Mouse (Mus musculus): Measurements from ENCODE around the gene Stambp. TPM values are rescaled to one million over a fixed set of nuclear protein-coding genes. Genes with fewer than 3 reads are reported as not detected.

Gene Stambp
- total RNA-seq, 2 experiments from 2014 or later = 38.7 to 39.0 TPM

DNA sequence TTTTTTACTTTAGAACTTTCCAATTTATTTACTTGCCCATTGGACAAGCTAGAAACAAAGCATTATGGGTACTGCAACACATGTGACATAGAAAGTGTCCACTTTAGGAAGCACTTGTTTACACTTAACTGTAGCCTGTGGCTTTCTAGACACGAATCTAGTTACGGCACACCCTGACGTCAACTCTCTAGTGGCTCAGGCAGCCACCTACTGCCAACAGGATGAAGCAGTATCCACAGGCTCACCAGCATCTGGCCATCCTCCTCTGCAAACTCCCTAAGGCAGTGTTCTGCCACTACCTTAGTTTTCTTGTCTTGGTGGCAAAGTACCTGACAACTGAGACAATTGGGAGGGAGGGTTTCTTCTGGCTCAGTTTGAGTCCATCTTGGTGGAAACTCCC, 69.2 kb downstream of the Stambp start:
- DNase-seq (ENCODE audit: low spot score in 2 of 2) = no peak

DNA sequence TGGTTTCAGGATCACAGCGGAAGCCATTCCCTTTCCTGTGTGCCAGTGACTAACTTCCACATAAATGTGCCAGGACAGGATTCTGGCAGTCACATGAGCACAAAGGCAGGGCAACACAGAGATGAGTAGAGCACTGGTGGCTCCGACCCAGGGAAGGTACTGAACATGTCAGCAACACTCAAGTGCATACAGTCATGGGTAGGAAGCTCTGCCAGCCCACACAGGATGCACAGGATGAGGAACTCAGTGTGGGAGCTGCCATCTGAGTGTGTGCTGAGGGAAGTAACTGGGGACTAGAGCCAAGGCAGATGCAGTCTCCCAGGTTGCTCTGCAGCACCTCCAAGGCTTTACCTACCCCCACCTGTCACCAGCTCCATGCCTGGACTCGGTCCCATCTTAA, 69.9 kb downstream of the Stambp start:
- DNase-seq (ENCODE audit: low spot score in 2 of 2) = no peak

DNA sequence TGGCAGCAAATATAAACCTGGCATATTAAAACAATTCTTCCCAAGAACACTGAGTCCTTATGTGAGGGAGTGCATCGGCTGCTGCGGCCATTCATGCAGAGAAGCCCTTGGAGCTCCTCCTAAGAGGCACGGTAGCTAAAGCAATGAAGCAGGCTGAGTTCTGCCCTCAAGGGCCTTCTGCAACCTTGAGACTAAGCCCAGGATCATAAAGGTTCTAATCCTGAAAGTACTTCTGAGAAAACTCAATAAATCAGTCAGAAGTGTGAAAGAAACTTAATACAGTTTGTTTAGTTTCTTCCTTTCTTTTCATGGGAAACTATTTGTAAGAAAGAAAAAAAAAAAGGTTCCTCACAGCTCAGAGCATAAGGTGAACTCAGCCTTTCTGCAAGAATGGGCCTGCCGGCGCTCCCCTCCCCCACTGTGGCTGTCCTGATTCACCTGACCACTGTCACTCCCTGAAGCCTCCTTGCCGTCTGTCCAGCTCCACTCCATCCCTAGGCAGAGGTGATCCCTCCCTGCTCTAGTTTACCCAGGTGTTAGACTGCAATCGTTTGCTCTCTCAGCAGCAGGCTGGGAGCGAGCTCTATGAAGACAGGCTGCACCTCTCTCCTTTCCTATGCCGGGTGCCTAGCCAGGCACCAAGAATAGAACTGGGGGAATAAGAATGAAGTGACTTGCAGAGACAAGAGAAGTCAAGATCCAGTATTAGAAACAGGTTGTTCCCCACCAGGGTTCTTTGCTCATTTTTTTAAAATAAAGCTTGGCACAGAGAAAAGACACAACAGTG, 70.8 kb downstream of the Stambp start:
- DNase-seq (ENCODE audit: low spot score in 2 of 2) = no peak

DNA sequence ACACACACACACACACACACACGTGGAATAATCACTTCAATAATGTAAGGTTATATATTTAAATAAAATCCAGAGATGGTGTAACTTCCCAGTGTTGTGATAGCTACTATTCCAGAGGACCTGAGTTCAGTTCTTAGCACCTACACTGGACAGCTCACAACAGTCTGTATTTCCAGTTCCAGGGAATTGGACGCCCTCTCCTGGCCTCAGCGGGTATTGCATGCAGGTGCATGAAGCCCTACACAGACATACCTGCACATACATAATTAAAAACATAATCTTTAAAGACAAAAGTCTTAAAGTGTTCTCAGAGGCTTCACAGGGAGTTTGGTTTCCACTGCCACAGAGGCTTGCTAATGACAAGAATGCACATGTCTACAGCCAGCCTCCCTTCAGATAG, 72.1 kb downstream of the Stambp start:
- DNase-seq (ENCODE audit: low spot score in 2 of 2) = no peak

DNA sequence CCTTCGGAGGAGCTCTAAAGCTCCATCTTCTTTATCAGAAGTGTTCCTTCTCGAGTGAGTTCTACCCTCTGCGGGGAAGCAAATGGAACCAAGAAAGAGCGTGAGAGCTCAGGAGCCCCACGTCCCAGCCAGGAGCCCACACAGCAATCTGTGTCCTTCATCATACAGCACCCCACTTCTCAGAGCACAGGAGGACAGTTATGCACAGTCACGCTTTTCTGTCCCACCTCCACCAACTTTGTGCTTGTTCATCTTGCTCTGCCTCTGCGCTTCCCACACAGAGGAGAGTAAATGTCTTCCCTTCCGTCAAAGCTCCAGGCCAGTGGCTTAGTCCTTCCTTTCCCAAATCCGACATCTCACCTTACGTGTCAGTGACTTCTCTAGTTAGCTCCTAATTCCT, 73.5 kb downstream of the Stambp start:
- no peak for DNase-seq (ENCODE audit: low spot score in 2 of 2)

DNA sequence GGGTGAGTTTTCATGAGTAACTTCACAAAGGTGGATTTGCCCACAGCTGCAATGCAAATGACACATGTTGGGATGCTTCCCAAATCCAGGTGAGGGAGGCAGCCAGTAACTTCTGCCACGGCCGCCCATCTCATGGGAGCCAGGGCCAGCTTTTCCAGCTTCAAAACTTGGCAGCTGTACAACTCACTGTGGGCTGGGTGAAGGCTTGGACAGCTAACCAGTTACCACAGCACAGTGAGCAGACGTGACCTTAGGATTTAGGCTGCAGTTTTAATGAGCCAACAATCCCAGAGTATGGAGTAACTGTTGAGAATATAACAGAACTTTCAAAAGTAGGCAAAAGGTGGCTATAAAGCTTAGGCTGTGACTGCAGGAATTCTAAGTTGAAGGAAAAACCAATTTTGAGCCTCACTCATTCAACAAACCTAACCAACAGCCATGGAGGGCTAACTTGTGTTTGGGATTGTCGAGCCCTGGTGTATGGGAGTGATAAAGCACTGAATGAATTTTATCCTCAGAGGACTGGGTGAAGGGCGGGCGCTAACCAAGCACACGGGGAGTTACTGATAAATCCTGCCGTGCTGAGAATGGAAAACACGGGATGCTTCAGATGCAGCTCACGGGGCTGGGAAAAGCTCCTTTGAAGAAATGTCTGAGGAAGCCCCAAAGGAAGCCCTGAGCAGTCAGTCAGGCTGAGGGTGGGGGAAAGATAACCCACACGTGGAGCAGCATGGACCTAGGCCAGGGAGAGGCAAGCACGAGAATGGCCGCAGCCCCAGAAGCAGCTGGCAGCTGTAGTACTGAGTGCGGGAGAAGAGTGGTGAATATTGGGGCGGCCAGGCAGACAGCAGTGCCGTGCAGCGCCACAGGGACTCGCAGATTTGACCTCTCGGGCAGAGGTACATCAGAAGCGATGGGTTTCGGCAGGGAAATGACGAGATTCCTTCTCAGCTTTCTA, 75.5 kb downstream of the Stambp start:
- no peak for DNase-seq (ENCODE audit: low spot score in 2 of 2)

DNA sequence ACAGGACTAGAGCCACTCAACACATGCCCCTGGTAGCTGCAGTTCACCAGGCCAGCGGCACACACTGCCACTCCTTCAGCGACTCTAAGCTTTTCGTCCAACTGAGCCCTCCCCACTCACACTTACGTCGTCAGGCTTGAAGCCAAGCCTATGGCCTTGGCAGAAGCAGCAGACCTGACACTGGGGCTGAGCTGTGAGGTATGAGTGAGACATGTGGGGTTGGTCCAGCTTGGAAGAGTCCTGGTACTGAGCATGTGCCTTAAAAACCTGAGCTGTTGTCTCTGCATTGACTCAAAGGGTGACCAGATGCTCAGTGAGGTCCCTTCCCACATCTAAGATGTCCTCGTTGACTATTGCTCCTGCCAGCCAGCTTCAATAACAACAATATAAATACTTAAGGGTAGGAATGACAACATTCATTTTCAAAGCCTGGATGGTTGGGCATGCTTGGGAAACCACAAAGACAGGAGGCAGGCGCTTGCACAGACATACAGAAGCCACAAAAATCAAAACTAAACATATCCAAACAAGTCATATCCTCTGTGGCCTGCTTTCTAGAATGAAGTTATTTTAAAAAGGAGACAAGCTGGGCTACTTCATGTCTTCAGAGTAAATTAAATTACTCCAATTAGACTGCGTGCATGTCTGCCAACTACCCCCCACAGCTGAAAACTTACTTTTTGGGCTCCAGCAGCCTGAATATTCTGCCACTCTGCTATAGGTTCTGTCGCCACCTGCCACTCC, 76.3 kb downstream of the Stambp start:
- no peak for DNase-seq (ENCODE audit: low spot score in 2 of 2)

Other genes with a start within 250 kb of the Stambp start
- gene Mthfd2, start 246.8 kb downstream of the Stambp start, total RNA-seq (2021) = 10 to 100 TPM; 10.3 to 11.3 TPM
- 10 to 100 TPM; 24.2 to 25.0 TPM for gene Mob1a, start 246.7 kb downstream of the Stambp start, total RNA-seq (2021)
- 10 to 100 TPM; 35.5 to 36.3 TPM for gene Bola3, start 223.6 kb downstream of the Stambp start, total RNA-seq (2021)
- gene Tet3, start 113.6 kb downstream of the Stambp start, total RNA-seq (2021) = 100 to 1,000 TPM; 102 TPM
- 10 to 100 TPM; 29.5 to 29.7 TPM for gene Dguok, start 65.8 kb downstream of the Stambp start, total RNA-seq (2021)
- gene Actg2, start 36.5 kb downstream of the Stambp start, total RNA-seq (2021) = under 1 TPM; 0.55 to 0.98 TPM
- gene Clec4f, start 83.5 kb upstream of the Stambp start, total RNA-seq (2021) = not detected
- gene Cd207, start 105.1 kb upstream of the Stambp start, total RNA-seq (2021) = not detected
- gene Vax2, start 138.5 kb upstream of the Stambp start, total RNA-seq (2021) = not detected
- gene Atp6v1b1, start 170.3 kb upstream of the Stambp start, total RNA-seq (2021) = under 1 TPM; 0.21 to 0.56 TPM
- not detected for gene Ankrd53, start 189.9 kb upstream of the Stambp start, total RNA-seq (2021)
- 10 to 100 TPM; 47.3 to 55.4 TPM for gene Tex261, start 203.1 kb upstream of the Stambp start, total RNA-seq (2021)
- gene Nagk, start 222.3 kb upstream of the Stambp start, total RNA-seq (2021) = 10 to 100 TPM; 63.0 to 66.3 TPM

Measured in layer of hippocampus, postnatal 10 days (tissue).